Mouse (Mus musculus) adrenal gland, adult 8-10 months (tissue): ENCODE measurements around the gene Rfx4. TPM values are rescaled to one million over a fixed set of nuclear protein-coding genes. Genes with fewer than 3 reads are reported as not detected.

Experiments
- total RNA-seq, 4 experiments: library from RNA; stranded (reverse); gene quantifications; 2 replicates each; pipeline ENCODE4 v1.2.4; 2022

Gene Rfx4
- total RNA-seq, 4 experiments from 2014 or later, result 0.07 TPM; not detected in 3

Other genes starting within 250 kb of the Rfx4 start
- gene Ckap4, start 222.0 kb upstream of the Rfx4 start, total RNA-seq, result 10 to 100 TPM; 27.5 to 33.1 (median 29.3) TPM
- gene Tcp11l2, start 179.4 kb upstream of the Rfx4 start, total RNA-seq, result 10 to 100 TPM; 45.8 to 51.1 (median 48.8) TPM
- gene Polr3b, start 133.8 kb upstream of the Rfx4 start, total RNA-seq, result 10 to 100 TPM; 27.4 to 32.3 (median 31.2) TPM
- gene Ric8b, start 161.6 kb downstream of the Rfx4 start, total RNA-seq, result 10 to 100 TPM; 28.9 to 43.8 (median 33.8) TPM